Mouse (Mus musculus) skeletal muscle tissue, adult 2 months (tissue): Measurements from ENCODE around the gene Gna13.
A peak's percentile ranks its signal among the peaks of the same experiment; 100 is the strongest.

ENCODE experiments used
- DNase-seq: peaks from one replicate; pipeline ENCODE4 v3.0.0-alpha.2; 2012; ENCODE audit warnings: low read depth, low spot score

Gene Gna13

GRCm38 (mm10) chr11:109422263-109422662, 59.6 kb downstream of the Gna13 start:
- no peak for DNase-seq

- no peak for DNase-seq
Measured at GRCm38 (mm10) chr11:109423294-109423693, 60.7 kb downstream of the Gna13 start.

- peak; percentile 100 for DNase-seq
Measured at GRCm38 (mm10) chr11:109425392-109426271, 63.0 kb downstream of the Gna13 start, which contains the start of gene Amz2. Amz2 (plus strand) TSS chr11:109425946.

DNA sequence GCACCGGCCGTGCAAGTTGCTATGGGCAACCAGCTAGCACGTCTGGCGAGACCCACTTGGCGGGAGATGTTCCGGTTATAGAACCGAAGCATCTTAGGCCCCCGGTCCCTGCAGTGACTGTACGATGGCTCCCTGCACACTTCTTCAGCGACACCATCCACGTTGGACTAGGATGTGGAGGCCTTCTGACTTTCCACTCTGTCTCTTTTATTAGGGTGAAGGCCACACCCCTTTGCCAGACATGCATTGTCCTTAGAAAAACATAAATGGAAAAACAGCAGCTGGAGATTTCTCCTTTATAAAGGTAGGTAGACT, 63.6 kb downstream of the Gna13 start:
- DNase-seq = no peak

DNA sequence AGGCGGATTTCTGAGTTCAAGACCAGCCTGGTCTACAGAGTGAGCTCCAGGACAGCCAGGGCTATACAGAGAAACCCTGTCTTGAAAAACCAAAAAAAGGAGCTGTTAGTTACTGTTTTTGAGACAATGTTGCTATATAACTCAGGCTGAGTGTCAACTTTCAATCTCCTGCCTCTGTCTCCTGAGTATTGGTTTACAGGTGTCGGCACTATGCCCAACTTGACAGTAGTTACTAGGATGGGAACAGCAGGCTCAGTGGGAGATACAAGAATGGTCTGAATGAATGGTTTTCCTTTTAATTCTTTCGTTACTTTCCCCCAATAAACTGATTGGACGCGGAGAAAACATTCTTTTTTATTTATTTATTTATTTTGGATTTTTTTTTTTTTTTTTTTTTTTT, 64.7 kb downstream of the Gna13 start:
- no peak for DNase-seq

GRCm38 (mm10) chr11:109434233-109434798, 71.7 kb downstream of the Gna13 start:
- DNase-seq = no peak

DNA sequence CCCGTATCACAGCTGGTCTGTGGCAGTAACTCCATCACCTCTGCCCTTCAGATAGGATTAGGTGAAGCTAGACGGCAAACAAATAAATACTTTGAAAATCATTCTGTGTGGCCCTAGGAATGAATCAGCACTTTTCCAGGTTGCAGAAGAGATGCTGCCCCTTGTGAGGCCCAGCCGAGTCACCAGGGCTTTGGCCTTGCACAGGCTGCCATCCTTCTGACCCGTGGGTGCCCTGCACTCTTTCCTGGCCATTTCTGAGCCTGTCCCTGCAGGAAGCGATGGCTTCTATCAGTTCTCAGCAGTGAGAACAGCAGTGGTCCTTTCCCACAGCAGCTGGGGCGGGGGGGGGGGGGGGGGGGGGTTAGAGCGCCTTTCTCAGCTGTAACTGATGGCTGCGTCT, 74.3 kb downstream of the Gna13 start:
- no peak for DNase-seq

- no peak for DNase-seq
Measured at GRCm38 (mm10) chr11:109439209-109439608, 76.6 kb downstream of the Gna13 start.

GRCm38 (mm10) chr11:109439829-109440340, 77.3 kb downstream of the Gna13 start:
- DNase-seq = peak; percentile 76

DNA sequence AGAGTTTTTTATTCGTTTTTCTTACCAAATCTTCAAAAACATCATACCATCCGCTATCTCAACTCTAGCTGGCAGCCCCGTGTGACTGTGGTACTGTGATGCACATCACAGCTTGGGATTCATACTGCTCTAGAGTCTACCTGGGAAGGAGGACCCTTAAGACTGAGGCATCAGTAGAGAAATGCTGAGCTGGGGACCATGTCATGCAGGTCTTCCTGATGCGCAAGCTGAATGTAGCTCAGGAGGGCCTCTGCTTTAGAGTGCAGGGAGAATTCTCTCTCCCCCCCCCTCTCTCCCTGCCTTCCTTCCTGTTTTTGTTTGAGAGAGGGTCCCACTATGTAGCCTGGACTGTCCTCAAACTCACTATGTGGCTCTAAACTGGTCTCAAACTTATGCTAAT, 78.0 kb downstream of the Gna13 start:
- no peak for DNase-seq

DNA sequence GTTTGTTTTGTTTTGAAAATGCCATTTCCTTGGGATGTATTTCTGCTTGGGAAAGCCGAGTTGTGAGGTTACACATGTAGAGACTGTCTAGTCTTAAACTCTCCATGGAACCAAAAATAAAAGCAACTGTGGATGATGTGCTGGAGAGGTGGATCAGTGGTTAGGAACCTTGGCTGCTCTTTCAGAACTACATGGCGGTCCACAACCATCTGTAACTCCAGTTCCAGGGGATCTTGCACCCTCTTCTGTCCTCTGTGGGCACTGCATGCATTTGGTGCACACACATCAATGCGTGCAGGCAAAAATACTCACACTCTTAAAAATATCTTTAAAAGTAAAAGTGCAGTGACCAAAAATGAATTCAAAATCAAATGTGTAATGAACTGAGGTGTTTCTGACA, 78.5 kb downstream of the Gna13 start:
- DNase-seq = no peak

GRCm38 (mm10) chr11:109442166-109442730, 79.6 kb downstream of the Gna13 start:
- no peak for DNase-seq

GRCm38 (mm10) chr11:109443468-109444263, 81.0 kb downstream of the Gna13 start:
- DNase-seq = no peak

GRCm38 (mm10) chr11:109444600-109444999, 82.0 kb downstream of the Gna13 start:
- no peak for DNase-seq

GRCm38 (mm10) chr11:109445438-109446035, 82.9 kb downstream of the Gna13 start:
- peak; percentile 37 for DNase-seq
